Mouse (Mus musculus): ENCODE results near the gene Nup98.

Nup98 gene

DNA sequence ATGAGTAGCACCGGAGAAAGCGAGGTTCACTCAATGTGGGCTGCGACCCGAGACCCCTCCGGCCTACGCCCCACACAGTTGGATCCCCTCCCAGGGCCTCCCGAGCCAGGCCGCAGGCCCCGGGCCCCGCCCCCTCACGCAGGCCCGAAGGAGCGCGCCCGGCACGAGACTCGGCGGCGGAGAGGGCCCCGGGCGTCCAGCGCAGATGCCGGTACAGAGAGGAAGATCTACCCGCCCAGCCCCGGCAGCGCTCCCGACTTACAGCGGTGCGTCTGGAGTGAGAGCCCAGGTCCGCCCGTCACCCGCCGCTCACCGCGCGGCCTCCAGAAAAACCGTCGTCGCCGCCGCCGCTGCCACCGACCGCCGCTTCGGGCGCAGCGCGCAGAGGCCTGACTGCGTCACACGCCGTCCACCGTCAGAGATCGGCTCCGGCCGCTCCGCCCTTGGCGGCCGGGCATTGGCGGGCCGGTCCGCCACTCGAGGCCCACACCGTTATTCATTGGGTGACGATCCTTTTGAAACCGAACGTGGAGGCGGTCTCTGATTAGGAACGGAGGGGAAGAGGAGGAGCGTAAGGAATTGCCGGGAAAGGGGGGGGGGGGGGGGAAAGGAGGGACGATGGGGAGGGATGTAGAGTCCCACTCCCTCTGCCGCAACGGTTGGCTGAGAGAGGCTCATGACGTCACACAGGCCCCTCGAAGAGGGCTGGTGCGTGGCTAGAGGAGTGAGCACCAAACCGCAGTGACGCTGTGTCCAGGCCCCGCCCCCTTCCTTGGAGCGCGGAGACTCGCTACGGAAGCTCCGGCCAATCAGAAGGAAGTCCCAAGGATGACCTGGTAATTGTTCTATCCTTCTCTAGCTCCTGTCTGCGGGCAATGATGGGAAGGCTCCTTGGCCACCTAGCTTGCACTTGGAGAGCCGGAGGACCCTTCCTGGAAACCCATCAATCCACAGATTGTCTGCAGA, at the start of gene Nup98, which contains the start of gene Pgap2:
Nup98 (minus strand) TSS at position 421 of the 966 bp plus-strand sequence.
Pgap2 (plus strand) TSS at position 453 of the 966 bp plus-strand sequence.
- DNase-seq (ENCODE audit: extremely low spot score, low spot score) = peak; percentile 99

- no peak for DNase-seq (ENCODE audit: extremely low spot score, low spot score)
Observed at GRCm38 (mm10) chr7:102258753-102259152, 48.8 kb upstream of the Nup98 start.

GRCm38 (mm10) chr7:102258189-102258588, 48.2 kb upstream of the Nup98 start:
- DNase-seq (ENCODE audit: extremely low spot score, low spot score) = peak; percentile 84

DNA sequence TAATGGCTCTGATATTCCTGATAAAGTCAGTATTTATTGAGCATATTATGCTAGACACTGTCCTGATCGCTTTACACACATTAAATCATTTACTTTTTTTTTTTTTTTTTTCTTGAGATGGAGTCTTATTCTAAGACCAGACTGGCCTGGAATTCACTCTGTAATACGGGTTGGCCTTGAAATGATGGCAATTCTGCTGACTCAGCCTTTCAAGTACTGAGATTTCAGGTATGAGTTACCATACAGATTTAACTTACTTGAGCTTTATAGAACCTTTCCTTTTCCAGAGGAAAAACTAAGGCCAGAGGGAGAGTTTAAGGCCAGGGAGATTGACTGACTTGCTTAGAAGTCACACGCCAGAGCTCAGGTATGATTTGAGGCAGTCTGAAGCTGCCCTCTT, 46.7 kb upstream of the Nup98 start:
- no peak for DNase-seq (ENCODE audit: extremely low spot score, low spot score)

DNA sequence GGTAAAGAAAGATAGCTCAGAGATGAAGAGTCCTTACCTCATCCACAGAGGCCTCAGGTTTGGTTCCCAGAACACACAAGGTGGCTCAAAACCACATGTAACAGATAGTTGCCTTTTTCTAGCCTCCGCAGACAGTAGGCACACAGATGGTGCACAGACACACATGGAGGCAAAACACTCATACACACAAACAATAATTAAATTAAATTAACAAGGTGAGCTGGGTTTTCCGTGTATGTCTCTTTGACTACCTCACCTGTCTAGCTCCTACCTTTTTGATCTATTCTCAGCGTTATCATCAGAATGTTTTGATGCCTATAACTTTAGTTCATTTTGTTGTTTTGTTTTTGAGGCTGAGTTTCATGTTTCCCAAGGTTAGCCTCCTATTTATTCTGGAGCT, 46.0 kb upstream of the Nup98 start, which contains the start of gene Rhog:
Rhog (minus strand) TSS at position 101 of the 400 bp plus-strand sequence.
- no peak for DNase-seq (ENCODE audit: extremely low spot score, low spot score)

DNA sequence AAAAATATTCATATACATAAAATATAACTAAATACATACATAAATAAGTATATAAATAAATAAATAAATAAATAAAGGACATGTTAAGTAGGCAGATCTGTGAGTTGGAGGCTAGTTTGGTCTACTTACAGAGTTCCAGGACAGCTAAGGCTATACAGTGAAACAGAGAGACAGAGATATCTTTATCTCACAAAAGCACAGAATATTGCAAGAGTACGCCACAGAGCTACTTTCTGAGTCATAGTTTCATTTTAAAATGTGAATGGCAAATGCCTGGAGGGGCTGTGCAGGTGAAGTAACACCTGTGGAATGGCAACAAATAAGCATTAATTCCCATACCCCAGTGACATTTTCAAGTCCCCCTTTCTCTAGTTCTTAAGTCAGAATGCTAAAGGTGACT, 43.7 kb upstream of the Nup98 start:
- no peak for DNase-seq (ENCODE audit: extremely low spot score, low spot score)

GRCm38 (mm10) chr7:102250631-102251214, 40.7 kb upstream of the Nup98 start:
- no peak for DNase-seq (ENCODE audit: extremely low spot score, low spot score)

DNA sequence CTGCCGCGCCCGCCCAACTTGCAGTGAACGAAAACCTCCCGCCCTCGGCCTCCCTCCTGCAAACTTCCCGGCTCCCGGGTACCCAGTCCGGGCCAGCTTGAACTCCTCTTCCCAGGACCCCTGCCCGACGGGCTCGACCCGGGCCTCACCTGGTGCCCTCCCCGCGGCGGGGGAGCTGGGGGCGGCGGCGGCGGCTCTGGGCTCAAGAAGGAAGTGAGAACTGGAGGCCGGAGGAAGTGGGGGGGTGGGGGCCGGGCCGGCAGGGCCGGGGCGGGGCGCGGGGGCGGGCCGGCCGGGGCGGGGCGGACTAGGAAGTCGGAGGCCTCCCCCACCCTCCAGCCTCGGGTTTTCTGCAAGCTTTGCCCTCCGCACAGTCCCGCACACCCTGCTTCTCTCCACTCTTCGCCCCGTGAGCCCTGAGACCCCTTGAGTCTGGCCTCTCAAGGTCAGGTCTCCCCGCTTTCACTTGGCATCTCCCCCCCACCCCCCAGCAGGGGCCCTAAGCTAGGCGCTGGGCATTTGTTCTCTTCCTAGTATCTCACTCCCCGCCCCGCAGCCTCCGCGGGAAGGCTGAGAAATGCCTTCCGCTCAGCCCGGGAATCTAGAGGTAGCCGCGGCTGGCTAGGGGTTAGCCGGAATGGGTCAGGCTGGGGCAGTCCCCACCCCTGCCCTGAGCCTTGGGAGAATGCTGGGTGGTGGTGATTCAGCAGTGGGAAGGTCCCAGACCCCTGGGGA, 40.1 kb upstream of the Nup98 start:
- DNase-seq (ENCODE audit: extremely low spot score, low spot score) = peak; percentile 89

GRCm38 (mm10) chr7:102249531-102249895, 39.5 kb upstream of the Nup98 start:
- no peak for DNase-seq (ENCODE audit: extremely low spot score, low spot score)

DNA sequence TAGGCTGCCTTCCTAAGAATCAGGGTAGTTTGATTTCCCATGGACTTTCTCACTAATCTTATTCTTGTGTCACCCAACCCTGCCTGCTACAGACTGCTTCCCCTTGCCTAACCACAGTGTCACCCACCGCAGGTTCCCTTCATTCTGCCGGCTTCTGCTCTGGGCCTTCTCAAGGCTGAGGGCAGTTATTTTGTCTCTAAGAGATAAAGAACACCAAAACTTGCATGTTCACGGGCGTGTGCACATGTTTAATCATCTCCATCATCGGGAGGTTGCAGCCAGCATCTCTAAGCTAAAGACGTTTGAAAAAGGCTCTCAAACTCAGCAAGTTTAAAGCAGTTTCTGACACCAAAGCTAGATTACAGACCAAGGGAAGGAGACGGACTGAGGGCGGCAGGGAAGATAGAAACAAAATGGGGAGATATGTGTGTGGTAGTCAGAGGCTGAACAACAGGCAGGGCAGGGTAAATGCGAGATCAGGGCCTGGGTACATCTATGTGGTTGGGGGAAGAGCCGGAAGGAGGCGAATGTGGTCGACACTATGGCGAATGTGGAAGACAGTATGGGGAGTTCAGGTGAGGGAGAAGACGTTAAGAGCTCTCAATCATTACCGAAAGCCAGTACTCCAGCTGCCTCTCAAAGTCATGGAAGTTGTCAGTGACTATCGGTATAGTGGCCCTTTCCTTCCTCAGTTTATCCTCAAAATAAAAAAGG, 38.9 kb upstream of the Nup98 start:
- DNase-seq (ENCODE audit: extremely low spot score, low spot score) = no peak

DNA sequence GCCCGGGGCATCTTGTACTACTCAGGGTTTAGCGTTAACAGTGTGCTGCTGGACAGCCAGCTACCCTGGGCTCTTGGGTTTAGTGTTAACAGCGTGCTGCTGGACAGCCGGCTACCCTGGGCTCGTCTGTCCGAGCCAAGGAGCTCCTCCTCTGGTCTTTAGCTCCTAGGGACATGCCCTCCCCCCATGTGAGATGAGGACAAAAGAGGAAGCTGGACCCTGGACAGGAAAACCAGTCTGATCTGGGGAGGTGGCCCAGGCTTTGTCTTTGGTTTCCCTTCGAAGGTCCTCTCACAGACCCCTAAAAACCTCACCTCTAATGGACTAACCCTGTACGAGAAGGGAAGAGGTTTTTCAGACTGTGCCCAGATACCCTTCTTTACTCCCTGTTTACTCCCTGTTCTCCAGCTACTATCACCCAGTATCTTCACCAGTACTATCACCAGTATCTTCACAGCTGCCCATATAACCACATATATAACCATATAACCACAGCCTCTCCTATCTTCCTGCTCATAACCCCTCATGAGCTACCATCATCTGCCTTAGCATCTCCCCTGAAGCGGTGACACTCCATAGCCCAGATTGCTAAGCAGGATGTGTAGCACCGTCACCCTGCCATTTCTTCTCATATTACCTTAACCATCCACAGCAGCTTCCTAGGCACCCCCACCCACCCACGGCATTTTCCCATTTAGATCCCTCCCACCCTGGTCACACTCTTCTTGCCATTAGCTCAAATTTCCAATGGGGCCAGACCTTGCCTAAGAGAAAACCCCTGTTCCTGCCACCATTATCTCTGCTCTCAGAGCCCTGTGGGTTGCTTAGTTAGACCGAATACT, 37.2 kb upstream of the Nup98 start:
- DNase-seq (ENCODE audit: extremely low spot score, low spot score) = no peak

GRCm38 (mm10) chr7:102246265-102246664, 36.3 kb upstream of the Nup98 start:
- no peak for DNase-seq (ENCODE audit: extremely low spot score, low spot score)

DNA sequence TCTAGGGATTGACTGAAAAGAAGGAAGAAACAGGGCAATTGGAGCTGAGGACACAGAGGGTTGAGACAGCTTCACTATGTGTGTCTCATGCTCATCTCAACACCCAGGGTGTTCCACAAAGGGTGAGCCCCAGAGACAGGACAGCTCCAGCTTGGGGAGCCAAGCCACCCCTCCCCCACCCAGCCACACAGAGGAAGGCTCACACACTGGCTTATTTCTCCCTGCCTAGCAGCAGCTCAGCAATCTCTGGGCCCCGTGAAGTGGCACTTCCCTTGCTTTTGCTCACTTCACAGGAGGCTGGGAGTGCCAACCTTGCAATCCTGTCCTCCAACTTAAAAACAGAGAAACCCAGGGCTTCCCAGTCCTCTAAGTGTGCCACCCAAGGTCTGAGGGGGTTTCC, 35.8 kb upstream of the Nup98 start:
- DNase-seq (ENCODE audit: extremely low spot score, low spot score) = no peak

- no peak for DNase-seq (ENCODE audit: extremely low spot score, low spot score)
Observed at GRCm38 (mm10) chr7:102244782-102245535, 35.0 kb upstream of the Nup98 start.

DNA sequence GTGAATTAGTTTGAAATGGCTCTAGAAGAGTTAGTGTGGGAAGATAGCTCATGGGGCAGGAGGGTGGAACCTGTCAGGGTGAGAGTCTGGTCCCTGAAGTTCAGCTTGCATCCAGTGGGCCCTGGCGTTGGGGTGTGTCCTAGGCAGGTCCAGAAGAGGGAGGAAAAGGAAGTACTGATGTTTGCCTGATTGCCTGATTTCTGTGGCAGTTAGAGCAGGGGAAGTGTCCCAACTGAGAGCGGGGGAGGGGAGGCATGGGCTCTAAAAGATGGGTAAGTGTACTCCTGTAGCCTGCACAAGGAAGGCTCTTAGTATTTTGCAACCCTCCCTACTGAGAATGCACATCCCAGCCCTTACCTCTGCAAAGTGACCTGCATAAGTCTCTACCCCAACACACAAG, 33.9 kb upstream of the Nup98 start:
- no peak for DNase-seq (ENCODE audit: extremely low spot score, low spot score)

GRCm38 (mm10) chr7:102242917-102243316, 32.9 kb upstream of the Nup98 start:
- no peak for DNase-seq (ENCODE audit: extremely low spot score, low spot score)

DNA sequence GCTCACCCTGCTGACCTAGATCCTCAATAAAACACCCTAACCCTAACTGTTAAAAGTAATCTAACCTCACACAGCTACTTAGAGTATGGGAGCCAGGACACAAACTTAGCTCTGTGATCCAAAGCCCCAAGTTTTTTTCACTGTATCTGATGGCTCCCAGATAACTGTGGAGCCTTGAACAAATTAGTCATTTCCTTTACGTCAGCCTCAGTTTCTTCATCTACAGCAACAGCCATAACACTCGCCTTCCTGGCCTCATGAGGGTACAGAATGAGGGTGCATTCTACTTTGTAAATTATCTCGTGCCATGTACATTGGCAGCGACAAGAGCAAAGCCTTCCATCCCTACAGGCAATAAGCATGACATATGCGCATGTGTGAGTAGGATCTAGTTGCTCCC, 32.4 kb upstream of the Nup98 start:
- no peak for DNase-seq (ENCODE audit: extremely low spot score, low spot score)

- DNase-seq (ENCODE audit: extremely low spot score, low spot score) = no peak
Observed at GRCm38 (mm10) chr7:102239591-102239990, 29.6 kb upstream of the Nup98 start.

- DNase-seq (ENCODE audit: extremely low spot score, low spot score) = no peak
Observed at GRCm38 (mm10) chr7:102238686-102239286, 28.8 kb upstream of the Nup98 start.
